Mouse (Mus musculus) bone marrow macrophage, adult 2 months (primary cell): ENCODE measurements around the gene Szrd1.

ENCODE experiments used
- CTCF ChIP-seq: IDR thresholded peaks from 2 replicates; pipeline ENCODE4 v1.5.1; 2012; ENCODE audit warnings: low read depth, mild to moderate bottlenecking, low read length, moderate library complexity
- POLR2A ChIP-seq: IDR thresholded peaks from 2 replicates; pipeline ENCODE4 v1.6.1; 2012; ENCODE audit warnings: mild to moderate bottlenecking, low read depth, low read length, borderline replicate concordance

GRCm38 (mm10) chr4:141096710-141097109 lies 42.9 kb downstream of the Szrd1 start:
- TF ChIP-seq CTCF (no peak), POLR2A (no peak)
